Mouse (Mus musculus): Measurements from ENCODE around the gene Kctd7. TPM values are rescaled to one million over a fixed set of nuclear protein-coding genes. Genes with fewer than 3 reads are reported as not detected.
A peak's percentile ranks its signal among the peaks of the same experiment; 100 is the strongest.

The Kctd7 gene
- 3.6 and 4.4 TPM in 2 replicates for polyA plus RNA-seq (2011; ENCODE audit: insufficient read length, low read depth, missing spikeins)

DNA sequence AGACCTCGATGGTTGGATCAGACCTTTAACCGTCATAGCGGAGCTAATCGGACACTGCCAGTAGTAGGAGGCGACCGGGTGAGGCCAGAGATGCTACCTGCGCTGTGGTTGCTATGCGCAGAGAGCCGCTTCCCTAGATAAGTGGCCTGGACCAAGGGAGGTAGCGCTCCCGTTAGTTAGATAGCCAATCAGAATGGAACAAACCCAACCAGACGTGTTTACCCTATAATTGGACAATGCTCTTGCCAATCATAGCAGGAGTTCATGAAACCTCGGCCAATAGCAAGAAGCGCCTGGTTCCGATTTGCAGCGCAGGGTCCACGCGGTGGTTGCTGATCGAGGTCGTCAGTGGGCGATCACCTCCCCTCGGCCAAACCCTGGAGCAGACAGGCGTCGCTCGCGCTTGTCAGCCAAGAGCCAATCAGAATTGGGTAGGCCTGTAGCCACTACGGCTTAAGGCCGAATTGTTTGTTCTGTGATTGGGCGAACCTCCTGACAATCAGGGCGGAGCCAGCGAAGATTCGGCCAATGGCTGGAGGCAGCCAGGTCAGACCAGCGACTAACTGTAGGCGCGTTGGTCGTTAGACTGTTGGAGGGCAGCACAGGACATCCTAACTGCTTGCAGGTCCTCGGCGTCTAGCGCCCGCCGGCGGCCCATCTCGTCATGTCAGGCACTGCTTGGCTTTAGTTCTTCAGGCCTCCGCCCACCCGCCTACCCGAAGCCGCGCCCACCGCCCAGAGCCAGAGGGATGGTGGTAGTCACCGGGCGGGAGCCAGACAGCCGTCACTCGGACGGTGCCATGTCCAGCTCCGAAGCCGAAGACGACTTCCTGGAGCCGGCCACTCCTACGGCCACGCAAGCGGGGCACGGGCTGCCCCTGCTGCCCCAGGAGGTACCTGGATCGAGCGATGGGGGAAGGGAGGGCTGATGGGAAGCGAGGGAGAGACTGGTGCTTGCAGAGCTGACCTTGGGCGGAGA lies at the start of gene Kctd7:
Kctd7 (plus strand) TSS at position 528 of the 979 bp plus-strand sequence.
- Histone ChIP-seq H3K4me3 (ENCODE audit: insufficient read depth, low read length) (peak within 1 kb of the TSS; percentile 63), H3K4me1 (ENCODE audit: control insufficient read depth, insufficient read depth, low read length) (peaks cover 12% of the 10 kb centered on the region), H3K27ac (ENCODE audit: insufficient read depth, low read length) (peak within 1 kb of the TSS; percentile 38)
- peak; percentile 71 for TF ChIP-seq POLR2A (IDR thresholded peaks at IDR 0.05; ENCODE audit: low read depth, low read length)
- TF ChIP-seq CTCF (IDR thresholded peaks at IDR 0.05; ENCODE audit: borderline replicate concordance, insufficient read depth, low read length) = 0 out of 2 replicates have a peak, but pooled peaks have one; percentile 27

DNA sequence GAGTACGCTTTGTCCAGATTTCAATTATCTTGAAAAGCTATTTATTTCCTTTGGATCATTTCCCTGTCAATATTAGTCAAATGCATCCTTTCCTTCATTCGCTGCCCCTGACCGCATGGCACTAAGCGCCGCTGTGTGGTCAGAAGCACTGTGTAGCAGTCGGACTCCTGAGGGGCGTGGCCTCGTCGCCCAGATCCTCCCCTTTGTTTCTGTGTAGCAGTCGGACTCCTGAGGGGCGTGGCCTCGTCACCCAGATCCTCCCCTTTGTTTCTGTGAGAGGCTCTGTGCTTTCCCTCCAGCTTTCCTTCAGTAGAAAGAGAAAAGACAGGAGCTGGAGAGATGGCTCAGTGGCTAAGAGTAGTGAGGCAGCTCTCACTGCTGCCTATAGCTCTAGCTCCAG lies 47.9 kb upstream of the Kctd7 start:
- Histone ChIP-seq H3K4me1 (ENCODE audit: control insufficient read depth, insufficient read depth, low read length) (no peaks in the 10 kb centered on the region), H3K27ac (ENCODE audit: insufficient read depth, low read length) (no peak overlapping the region), H3K4me3 (ENCODE audit: insufficient read depth, low read length) (no peak overlapping the region)
- TF ChIP-seq CTCF (IDR thresholded peaks at IDR 0.05; ENCODE audit: borderline replicate concordance, insufficient read depth, low read length) (no peak), POLR2A (IDR thresholded peaks at IDR 0.05; ENCODE audit: low read depth, low read length) (no peak)

DNA sequence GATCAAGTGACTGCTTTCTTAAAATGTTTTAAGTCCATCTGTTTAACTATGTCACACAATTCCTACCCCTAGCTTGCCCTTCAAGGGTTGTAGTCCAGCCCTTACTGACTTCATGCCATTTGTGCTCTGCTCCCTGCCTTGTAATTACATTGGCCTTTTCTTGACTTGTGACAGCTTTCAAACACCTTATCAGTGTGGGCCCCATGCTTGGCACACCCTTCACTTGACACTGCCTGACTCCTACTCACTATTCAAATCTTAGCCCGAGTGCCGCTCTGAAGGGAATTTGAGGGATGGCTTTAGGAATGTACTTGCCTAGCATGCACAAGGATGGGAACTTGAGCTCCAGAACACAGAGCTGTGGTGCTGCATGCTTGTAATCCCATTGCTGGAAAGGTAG lies 46.8 kb upstream of the Kctd7 start:
- Histone ChIP-seq H3K4me1 (ENCODE audit: control insufficient read depth, insufficient read depth, low read length) (no peaks in the 10 kb centered on the region), H3K27ac (ENCODE audit: insufficient read depth, low read length) (no peak overlapping the region), H3K4me3 (ENCODE audit: insufficient read depth, low read length) (no peak overlapping the region)
- TF ChIP-seq CTCF (IDR thresholded peaks at IDR 0.05; ENCODE audit: borderline replicate concordance, insufficient read depth, low read length) = no peak
- no peak for TF ChIP-seq POLR2A (IDR thresholded peaks at IDR 0.05; ENCODE audit: low read depth, low read length)

DNA sequence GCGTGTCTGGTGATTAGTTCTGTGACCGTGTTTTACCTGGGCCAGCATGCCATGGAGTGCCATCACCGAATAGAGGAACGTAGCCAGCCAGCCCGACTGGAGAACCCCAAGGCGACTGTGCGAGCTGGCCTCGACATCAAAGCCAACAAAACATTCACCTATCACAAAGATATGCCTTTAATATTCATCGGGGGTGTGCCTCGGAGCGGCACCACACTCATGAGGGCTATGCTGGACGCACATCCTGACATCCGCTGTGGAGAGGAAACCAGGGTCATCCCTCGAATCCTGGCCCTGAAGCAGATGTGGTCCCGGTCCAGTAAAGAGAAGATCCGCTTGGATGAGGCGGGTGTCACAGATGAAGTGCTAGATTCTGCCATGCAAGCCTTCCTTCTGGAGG lies 42.9 kb upstream of the Kctd7 start:
- Histone ChIP-seq H3K4me1 (ENCODE audit: control insufficient read depth, insufficient read depth, low read length) (no peaks in the 10 kb centered on the region), H3K4me3 (ENCODE audit: insufficient read depth, low read length) (no peak overlapping the region), H3K27ac (ENCODE audit: insufficient read depth, low read length) (no peak overlapping the region)
- TF ChIP-seq CTCF (IDR thresholded peaks at IDR 0.05; ENCODE audit: borderline replicate concordance, insufficient read depth, low read length) = no peak
- no peak for TF ChIP-seq POLR2A (IDR thresholded peaks at IDR 0.05; ENCODE audit: low read depth, low read length)

DNA sequence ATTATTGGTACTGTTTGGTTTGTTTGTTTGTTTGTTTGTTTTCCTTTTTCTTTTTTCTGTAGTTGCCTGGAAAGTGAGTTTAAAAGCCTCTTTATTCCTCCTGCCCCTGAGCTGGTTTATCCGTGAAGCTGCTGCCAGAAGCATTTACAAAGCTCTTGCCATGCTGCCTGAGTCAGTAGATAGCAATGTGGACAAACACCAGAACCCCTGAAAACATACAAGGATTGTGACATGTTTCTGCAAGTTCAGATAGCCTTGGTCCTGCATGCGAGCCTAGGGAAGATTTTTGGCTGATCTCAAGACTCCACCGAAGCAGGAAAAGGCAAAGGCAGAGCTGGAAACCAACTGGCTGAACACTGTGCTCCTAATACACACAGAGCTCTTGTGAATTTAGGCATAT lies 35.3 kb upstream of the Kctd7 start:
- H3K4me3 ChIP-seq (ENCODE audit: insufficient read depth, low read length) = no peak overlapping the region
- TF ChIP-seq POLR2A (IDR thresholded peaks at IDR 0.05; ENCODE audit: low read depth, low read length) (no peak), CTCF (IDR thresholded peaks at IDR 0.05; ENCODE audit: borderline replicate concordance, insufficient read depth, low read length) (no peak)
- no peaks in the 10 kb centered on the region for H3K4me1 ChIP-seq (ENCODE audit: control insufficient read depth, insufficient read depth, low read length)
- H3K27ac ChIP-seq (ENCODE audit: insufficient read depth, low read length) = peak overlapping the region; percentile 63

DNA sequence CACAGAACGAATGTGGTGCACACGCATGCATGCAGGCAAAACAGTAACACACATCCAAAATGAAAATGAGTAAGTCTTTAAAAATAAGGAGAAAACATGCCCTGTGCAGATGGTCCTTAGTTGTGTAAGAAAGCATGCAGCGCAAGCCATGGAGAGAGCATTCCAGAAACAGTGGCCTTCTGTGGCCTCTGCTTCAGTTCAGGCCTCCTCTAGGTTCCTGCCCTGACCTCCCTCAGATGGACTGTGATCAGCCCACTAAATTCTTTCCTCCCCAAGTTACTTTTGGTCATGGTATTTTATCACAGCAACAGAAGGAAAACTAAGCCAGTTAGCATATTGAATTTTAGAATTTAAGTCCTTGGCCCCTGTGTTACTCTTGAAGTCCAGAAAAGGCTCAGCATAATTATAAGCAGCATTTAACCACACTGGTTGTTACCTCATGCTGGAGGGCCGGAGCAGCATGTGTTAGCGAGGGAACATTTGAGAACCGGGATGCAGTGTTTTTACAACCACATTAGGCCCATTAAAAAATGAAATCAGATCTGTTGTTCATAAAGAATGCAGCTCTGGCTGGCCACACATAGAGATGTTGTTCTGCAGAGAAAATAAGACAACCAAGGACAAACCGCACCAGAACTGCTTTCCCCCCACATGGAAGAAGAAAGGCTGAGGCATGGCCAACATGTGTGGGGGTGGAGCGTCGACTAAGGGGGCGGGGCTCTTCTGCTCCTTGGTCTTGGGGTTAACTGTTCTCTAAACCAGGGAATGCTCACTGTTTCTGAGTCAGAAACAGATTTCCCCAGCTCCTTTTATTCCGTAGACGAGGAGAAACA lies 33.8 kb upstream of the Kctd7 start:
- Histone ChIP-seq H3K4me1 (ENCODE audit: control insufficient read depth, insufficient read depth, low read length) (no peaks in the 10 kb centered on the region), H3K27ac (ENCODE audit: insufficient read depth, low read length) (peak overlapping the region; percentile 53), H3K4me3 (ENCODE audit: insufficient read depth, low read length) (no peak overlapping the region)
- TF ChIP-seq CTCF (IDR thresholded peaks at IDR 0.05; ENCODE audit: borderline replicate concordance, insufficient read depth, low read length) (no peak), POLR2A (IDR thresholded peaks at IDR 0.05; ENCODE audit: low read depth, low read length) (no peak)

DNA sequence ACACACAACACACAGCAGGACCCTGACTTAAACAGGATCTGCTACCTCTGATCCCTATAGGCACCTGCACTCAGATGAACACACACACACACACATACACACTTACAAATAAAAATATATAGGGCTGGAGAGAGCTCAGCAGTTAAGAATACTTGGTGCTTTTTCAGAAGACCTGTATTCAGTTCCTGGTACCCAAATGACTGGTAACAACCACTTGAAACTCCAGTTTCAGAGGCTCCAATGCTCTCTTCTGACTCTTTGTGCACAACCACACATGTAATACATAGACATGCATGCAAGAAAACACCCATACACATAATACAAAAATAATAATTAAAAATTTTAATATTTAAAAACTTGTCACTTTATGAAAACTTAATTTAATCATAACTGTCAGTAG lies 32.0 kb upstream of the Kctd7 start:
- no peak for TF ChIP-seq CTCF (IDR thresholded peaks at IDR 0.05; ENCODE audit: borderline replicate concordance, insufficient read depth, low read length)
- TF ChIP-seq POLR2A (IDR thresholded peaks at IDR 0.05; ENCODE audit: low read depth, low read length) = no peak
- H3K27ac ChIP-seq (ENCODE audit: insufficient read depth, low read length) = no peak overlapping the region
- peaks cover 9% of the 10 kb centered on the region; the same call in 1 of the 2 replicates for H3K4me1 ChIP-seq (ENCODE audit: control insufficient read depth, insufficient read depth, low read length)
- no peak overlapping the region for H3K4me3 ChIP-seq (ENCODE audit: insufficient read depth, low read length)

DNA sequence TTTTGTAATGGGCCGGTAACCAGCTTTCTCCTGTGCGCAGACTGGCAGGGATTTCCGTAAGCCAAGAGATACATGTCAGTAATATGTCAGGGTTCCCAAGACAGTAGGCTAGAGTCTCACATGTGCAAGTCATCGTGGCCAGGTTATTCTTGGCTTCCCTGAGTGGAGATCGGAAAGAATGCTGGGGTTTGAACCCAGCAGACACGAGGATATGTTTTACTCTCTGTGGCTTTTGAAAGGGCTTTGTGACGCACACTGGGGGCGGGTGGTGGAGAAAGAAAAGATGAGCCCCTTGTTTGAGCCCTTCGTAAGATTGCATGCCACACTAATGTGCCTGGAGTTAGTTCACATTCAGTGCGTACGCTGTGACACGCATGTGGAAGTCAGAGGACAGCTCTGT lies 28.5 kb upstream of the Kctd7 start:
- no peak overlapping the region for H3K4me3 ChIP-seq (ENCODE audit: insufficient read depth, low read length)
- TF ChIP-seq CTCF (IDR thresholded peaks at IDR 0.05; ENCODE audit: borderline replicate concordance, insufficient read depth, low read length) = no peak
- no peak for TF ChIP-seq POLR2A (IDR thresholded peaks at IDR 0.05; ENCODE audit: low read depth, low read length)
- peaks cover 9% of the 10 kb centered on the region for H3K4me1 ChIP-seq (ENCODE audit: control insufficient read depth, insufficient read depth, low read length)
- peak overlapping the region; percentile 58 for H3K27ac ChIP-seq (ENCODE audit: insufficient read depth, low read length)

DNA sequence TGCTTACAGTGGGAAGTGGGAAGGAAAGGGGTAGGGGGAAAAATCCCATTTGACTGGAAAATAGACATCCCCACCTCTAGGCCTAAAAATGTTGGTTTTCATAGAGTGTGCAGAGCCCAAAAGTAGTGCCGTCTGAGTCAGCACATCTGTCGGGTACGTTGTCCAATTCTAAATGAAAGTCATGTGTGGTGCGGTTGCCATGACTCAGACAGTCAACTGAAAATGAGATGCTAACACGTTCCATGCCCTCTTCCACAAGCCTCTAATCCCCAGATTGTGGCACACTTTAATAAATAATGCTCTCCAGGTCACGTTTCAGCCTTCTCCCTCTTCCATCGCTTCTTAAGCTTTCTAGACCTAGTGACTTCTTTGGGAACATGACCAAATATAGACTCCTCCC lies 27.8 kb upstream of the Kctd7 start:
- Histone ChIP-seq H3K4me1 (ENCODE audit: control insufficient read depth, insufficient read depth, low read length) (peaks cover 9% of the 10 kb centered on the region), H3K4me3 (ENCODE audit: insufficient read depth, low read length) (no peak overlapping the region), H3K27ac (ENCODE audit: insufficient read depth, low read length) (peak overlapping the region; percentile 70)
- TF ChIP-seq POLR2A (IDR thresholded peaks at IDR 0.05; ENCODE audit: low read depth, low read length) (no peak), CTCF (IDR thresholded peaks at IDR 0.05; ENCODE audit: borderline replicate concordance, insufficient read depth, low read length) (no peak)
